Mouse (Mus musculus) lung, adult 2 months (tissue): Measurements from ENCODE around the gene Cryzl2. TPM values are rescaled to one million over a fixed set of nuclear protein-coding genes. Genes with fewer than 3 reads are reported as not detected.

ENCODE experiments used
- DNase-seq: peaks from one replicate; pipeline ENCODE4 v3.0.0; 2022
- H3K4me1 ChIP-seq: fragments of 200-500 bp; 2 replicates; pipeline ENCODE4 v1.6.1; 2011; ENCODE audit warnings: low read length; ENCODE audit not compliant: control insufficient read depth, insufficient read depth
- H3K4me3 ChIP-seq: fragments of 200-500 bp; replicated peaks from 2 replicates; pipeline ENCODE3; 2011; ENCODE audit warnings: low read depth, mild to moderate bottlenecking, control low read depth, low read length; ENCODE audit errors: extremely low read depth
- CTCF ChIP-seq: fragments of 200-500 bp; IDR thresholded peaks from 2 replicates; pipeline ENCODE4 v1.5.1; 2011; ENCODE audit warnings: mild to moderate bottlenecking, low read length, control low read depth; ENCODE audit not compliant: insufficient read depth
- POLR2A ChIP-seq: fragments of 200-500 bp; IDR thresholded peaks from 2 replicates; pipeline ENCODE4 v1.6.1; 2011; ENCODE audit warnings: low read depth, mild to moderate bottlenecking, control low read depth, low read length, borderline replicate concordance; ENCODE audit errors: extremely low read depth
- WGBS: fragments of 180-500 bp; shearing (Covaris S2); methylation state at CpG from one replicate; pipeline ENCODE4 v1.1.7; 2018; 5-methylcytosine and 5-hydroxymethylcytosine counted together
- polyA plus RNA-seq: library from polyadenylated mRNA; depleted of rRNA; stranded (reverse); fragments of >200 nt; gene quantifications from 2 replicates; pipeline ENCODE4 v1.2.3, GENCODE M21; 2012; rRNA removed

Gene Cryzl2
- 13.3 and 15.0 TPM in 2 replicates for polyA plus RNA-seq

GRCm38 (mm10) chr1:157458421-157459208 is at the start of gene Cryzl2:
Gene Cryzl2, plus strand, starts transcription at chr1:157458577.
- peak; percentile 50; the same call in 1 of the 2 replicates for TF ChIP-seq POLR2A
- TF ChIP-seq CTCF = peak; percentile 79
- H3K4me3 ChIP-seq = peak within 1 kb of the TSS; percentile 50
- peak; percentile 81 for DNase-seq
- no peaks in the 10 kb centered on the region; the same call in 1 of the 2 replicates for H3K4me1 ChIP-seq
- WGBS = 8% methylated on average over 28 of the region's 29 CpGs

DNA sequence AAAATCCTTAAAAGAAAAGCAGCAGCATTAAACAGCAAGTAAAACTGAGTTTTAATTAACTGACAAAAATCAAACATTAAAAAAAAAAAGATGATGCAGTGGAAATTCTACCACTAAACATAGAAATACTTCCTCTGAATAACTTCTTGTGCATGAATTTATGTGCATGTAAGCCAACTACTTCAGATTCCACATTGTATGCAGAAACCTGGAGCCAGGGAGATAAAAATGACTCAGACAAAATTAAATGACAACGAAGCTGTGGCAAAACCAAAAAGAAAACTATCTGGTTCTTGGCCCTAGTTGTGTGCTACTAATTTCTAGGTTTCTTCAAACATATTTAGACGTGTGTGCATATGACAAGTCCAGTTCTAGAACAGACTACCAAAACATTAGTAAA is 48.7 kb upstream of the Cryzl2 start:
- Histone ChIP-seq H3K4me1 (peaks cover 2% of the 10 kb centered on the region), H3K4me3 (peak overlapping the region; percentile 27)
- TF ChIP-seq POLR2A = no peak
- DNase-seq = no peak
- 38% methylated on average over 2 of the region's 2 CpGs for WGBS

- DNase-seq = no peak
- Histone ChIP-seq H3K4me1 (peaks cover 5% of the 10 kb centered on the region), H3K4me3 (peak overlapping the region; percentile 74)
- 15% methylated on average over 8 of the region's 8 CpGs for WGBS
- TF ChIP-seq CTCF (no peak), POLR2A (no peak)
Measured at GRCm38 (mm10) chr1:157410937-157411336, 47.4 kb upstream of the Cryzl2 start.

DNA sequence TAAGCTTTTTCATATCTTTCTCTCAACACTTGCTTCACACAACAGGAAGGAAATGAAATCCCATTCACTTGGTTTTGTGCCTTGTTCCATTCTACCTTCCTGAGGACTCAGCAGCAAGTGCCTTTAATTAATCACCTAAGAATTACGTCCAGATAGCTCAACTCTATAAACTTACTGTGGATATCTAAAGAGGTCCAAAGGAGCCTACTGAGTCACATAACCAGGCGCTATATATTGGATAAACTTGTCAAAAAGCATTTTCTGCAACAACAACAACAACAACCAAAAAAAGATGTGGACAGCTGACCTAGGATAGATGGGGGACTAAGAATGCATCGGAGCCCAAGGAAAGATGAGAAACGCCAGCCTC is 47.1 kb upstream of the Cryzl2 start:
- peaks cover 5% of the 10 kb centered on the region for H3K4me1 ChIP-seq
- WGBS = under 1% methylated on average over 4 of the region's 4 CpGs
- H3K4me3 ChIP-seq = peak overlapping the region; percentile 74
- TF ChIP-seq CTCF (no peak), POLR2A (no peak)
- no peak for DNase-seq

- WGBS = under 1% methylated on average over 84 of the region's 85 CpGs
- TF ChIP-seq POLR2A = no peak
- TF ChIP-seq CTCF = no peak
Measured at GRCm38 (mm10) chr1:157411711-157412380, 46.5 kb upstream of the Cryzl2 start.

GRCm38 (mm10) chr1:157412454-157413369 is 45.7 kb upstream of the Cryzl2 start, which contains the start of gene Rasal2:
Gene Rasal2, minus strand, starts transcription at chr1:157412595.
- Histone ChIP-seq H3K4me3 (peak within 1 kb of the TSS; percentile 74), H3K4me1 (peaks cover 7% of the 10 kb centered on the region)
- TF ChIP-seq POLR2A = peak; percentile 59; the same call in 1 of the 2 replicates
- TF ChIP-seq CTCF = no peak
- 1% methylated on average over 62 of the region's 62 CpGs for WGBS
- DNase-seq = peak; percentile 93

More at GRCm38 (mm10) chr1:157411711-157412380, 46.5 kb upstream of the Cryzl2 start:
- peak; percentile 63 for DNase-seq
- Histone ChIP-seq H3K4me1 (peaks cover 3% of the 10 kb centered on the region), H3K4me3 (peak overlapping the region; percentile 74)

GRCm38 (mm10) chr1:157415771-157416170 is 42.6 kb upstream of the Cryzl2 start:
- TF ChIP-seq POLR2A (no peak), CTCF (no peak)
- H3K4me3 ChIP-seq = no peak overlapping the region
- no peak for DNase-seq
- H3K4me1 ChIP-seq = peaks cover 8% of the 10 kb centered on the region
- WGBS = 51% methylated on average over 3 of the region's 3 CpGs

GRCm38 (mm10) chr1:157416628-157417027 is 41.7 kb upstream of the Cryzl2 start:
- Histone ChIP-seq H3K4me1 (peaks cover 8% of the 10 kb centered on the region), H3K4me3 (no peak overlapping the region)
- TF ChIP-seq POLR2A (no peak), CTCF (no peak)
- DNase-seq = no peak
- WGBS = 65% methylated on average over 2 of the region's 2 CpGs

DNA sequence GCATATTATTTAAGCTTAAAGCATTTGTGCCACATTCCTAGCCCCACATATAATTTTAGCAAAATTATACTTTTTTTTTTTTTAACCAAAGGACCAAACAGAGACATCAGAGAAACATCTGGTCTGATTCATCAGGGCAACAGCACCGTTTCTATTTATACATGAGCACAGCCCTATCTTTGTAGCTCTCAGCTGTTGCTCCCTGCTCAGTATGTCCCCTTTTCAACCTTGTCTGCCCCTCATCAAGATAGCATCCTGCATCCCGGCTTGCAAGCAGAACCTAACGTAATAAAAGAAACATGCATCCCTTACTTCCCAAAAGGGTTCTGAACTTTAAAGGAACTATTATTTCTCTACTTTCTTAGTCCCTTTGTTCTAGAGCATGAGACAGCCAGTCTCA is 41.0 kb upstream of the Cryzl2 start:
- DNase-seq = no peak
- TF ChIP-seq CTCF (no peak), POLR2A (no peak)

GRCm38 (mm10) chr1:157417861-157418260 is 40.5 kb upstream of the Cryzl2 start:
- Histone ChIP-seq H3K4me3 (no peak overlapping the region), H3K4me1 (peaks cover 8% of the 10 kb centered on the region)
- TF ChIP-seq POLR2A = no peak
- TF ChIP-seq CTCF = no peak
- WGBS = 43% methylated on average over 7 of the region's 7 CpGs
- no peak for DNase-seq

More for the DNA sequence above, 41.0 kb upstream of the Cryzl2 start:
- H3K4me1 ChIP-seq = peaks cover 8% of the 10 kb centered on the region
- H3K4me3 ChIP-seq = no peak overlapping the region
- 46% methylated on average over 3 of the region's 3 CpGs for WGBS
